Mouse (Mus musculus): ENCODE measurements at regions not wholly inside any gene's neighbourhood (a gene's known extent, or its start where the extent isn't known, plus 50 kb on each side); places are given as distances from the start of the nearest gene placed in this dataset.

DNA sequence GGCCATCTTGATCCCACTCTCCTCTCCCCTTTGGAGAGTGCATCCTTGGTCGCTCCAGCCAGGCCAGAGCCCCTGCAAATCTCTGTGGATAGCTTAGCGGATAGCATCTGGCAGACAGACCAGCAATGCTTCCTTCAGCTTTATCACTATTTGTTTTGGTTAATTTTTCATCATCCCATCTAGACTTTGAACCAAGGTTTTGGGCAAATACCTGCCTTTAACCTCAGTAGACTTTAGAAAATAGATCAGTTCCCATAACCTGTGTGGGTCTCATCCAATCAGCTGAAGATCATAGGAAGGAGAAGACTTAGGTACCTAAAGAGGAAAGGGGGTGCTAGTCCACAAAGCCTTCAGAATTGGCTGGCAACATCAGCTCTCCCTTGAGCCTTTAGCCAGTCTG lies 327.2 kb upstream of the Gm10131 start:
- H3K4me3 ChIP-seq (ENCODE audit: control insufficient read depth in 1 of 2, insufficient read depth in 1 of 2, low read depth in 1 of 2, low read length in 2 of 2), result no peak overlapping the region
- H3K4me1 ChIP-seq (ENCODE audit: control insufficient read depth in 2 of 2, insufficient read depth in 2 of 2, low read length in 2 of 2), result no peaks in the 10 kb centered on the region
- H3K27me3 ChIP-seq (ENCODE audit: control insufficient read depth, insufficient read depth, low read length), result no peaks in the 10 kb centered on the region
- no peaks in the 10 kb centered on the region for H3K9me3 ChIP-seq (ENCODE audit: control insufficient read depth, low read length)
- H3K4me2 ChIP-seq (ENCODE audit: low read length), result no peak overlapping the region
- no peak overlapping the region for H3K27ac ChIP-seq (replicated peaks in 1 of 2; ENCODE audit: control insufficient read depth in 1 of 2, insufficient read depth in 1 of 2, low read depth in 2 of 2, low read length in 2 of 2)
- H3K36me3 ChIP-seq (ENCODE audit: control insufficient read depth, insufficient read depth, low read length), result no peaks in the 10 kb centered on the region
- no peak overlapping the region for H3K9ac ChIP-seq (ENCODE audit: low read length)
- WGBS, result 83% methylated on average over 2 of the region's 2 CpGs
- no peak for ATAC-seq (ENCODE audit: insufficient number of reproducible peaks, insufficient read depth, low FRiP score, low read depth)

DNA sequence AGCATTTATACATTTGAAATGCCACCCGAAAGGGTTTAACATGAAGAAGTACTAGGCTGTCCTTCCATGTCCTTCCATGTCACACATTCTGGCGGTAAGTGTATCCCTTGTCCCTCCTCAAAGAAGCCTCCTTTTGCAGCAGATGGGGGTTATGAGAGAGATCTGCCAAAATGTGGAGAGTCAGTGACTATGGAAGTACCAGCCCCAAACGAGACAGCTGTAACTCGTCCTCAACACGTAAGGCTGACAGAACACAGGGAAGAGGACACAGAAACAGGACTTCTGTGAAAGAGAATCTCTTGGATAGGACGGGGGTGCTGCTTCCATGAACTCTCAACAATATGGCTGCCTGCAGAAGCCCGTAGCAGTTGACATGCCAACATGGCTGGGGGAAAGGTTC lies 320.4 kb upstream of the Gm10131 start:
- Histone ChIP-seq H3K4me1 (ENCODE audit: control insufficient read depth in 2 of 2, insufficient read depth in 2 of 2, low read length in 2 of 2) (no peaks in the 10 kb centered on the region; a peak in 1 of 4 replicates), H3K4me3 (ENCODE audit: control insufficient read depth in 1 of 2, insufficient read depth in 1 of 2, low read depth in 1 of 2, low read length in 2 of 2) (no peak overlapping the region), H3K36me3 (ENCODE audit: control insufficient read depth, insufficient read depth, low read length) (no peaks in the 10 kb centered on the region), H3K9ac (ENCODE audit: low read length) (no peak overlapping the region), H3K27me3 (ENCODE audit: control insufficient read depth, insufficient read depth, low read length) (no peaks in the 10 kb centered on the region), H3K27ac (replicated peaks in 1 of 2; ENCODE audit: control insufficient read depth in 1 of 2, insufficient read depth in 1 of 2, low read depth in 2 of 2, low read length in 2 of 2) (no peak overlapping the region), H3K4me2 (ENCODE audit: low read length) (no peak overlapping the region), H3K9me3 (ENCODE audit: control insufficient read depth, low read length) (no peaks in the 10 kb centered on the region)
- 90% methylated on average over 7 of the region's 7 CpGs for WGBS
- ATAC-seq (ENCODE audit: insufficient number of reproducible peaks, insufficient read depth, low FRiP score, low read depth), result no peak

DNA sequence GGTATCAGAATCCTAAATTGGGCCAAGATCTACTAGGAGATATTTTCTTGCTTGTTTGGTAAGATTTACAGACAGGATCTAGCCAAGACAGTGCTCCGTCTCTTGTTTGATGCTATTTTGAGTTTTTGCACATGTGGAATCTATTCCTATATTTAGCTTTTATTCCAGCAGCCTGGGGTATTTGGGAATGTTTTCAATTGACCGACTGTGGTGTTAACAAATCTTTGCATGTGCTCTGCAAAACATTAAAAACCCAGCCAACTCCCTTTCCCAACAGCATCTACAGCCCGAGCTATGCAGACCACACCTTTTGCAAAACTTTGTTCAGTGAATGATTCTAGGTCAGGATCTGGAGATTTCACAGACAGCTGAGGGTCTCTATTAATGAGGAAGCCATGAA lies 317.7 kb upstream of the Gm10131 start:
- no peaks in the 10 kb centered on the region for H3K27me3 ChIP-seq (ENCODE audit: control insufficient read depth, insufficient read depth, low read length)
- no peaks in the 10 kb centered on the region; a peak in 1 of 4 replicates for H3K4me1 ChIP-seq (ENCODE audit: control insufficient read depth in 2 of 2, insufficient read depth in 2 of 2, low read length in 2 of 2)
- no peak for ATAC-seq (ENCODE audit: insufficient number of reproducible peaks, insufficient read depth, low FRiP score, low read depth)
- no peak overlapping the region for H3K27ac ChIP-seq (replicated peaks in 1 of 2; ENCODE audit: control insufficient read depth in 1 of 2, insufficient read depth in 1 of 2, low read depth in 2 of 2, low read length in 2 of 2)
- no peak overlapping the region for H3K4me3 ChIP-seq (ENCODE audit: control insufficient read depth in 1 of 2, insufficient read depth in 1 of 2, low read depth in 1 of 2, low read length in 2 of 2)
- H3K9ac ChIP-seq (ENCODE audit: low read length), result no peak overlapping the region
- H3K36me3 ChIP-seq (ENCODE audit: control insufficient read depth, insufficient read depth, low read length), result no peaks in the 10 kb centered on the region
- no peak overlapping the region for H3K4me2 ChIP-seq (ENCODE audit: low read length)
- 49% methylated on average over 3 of the region's 3 CpGs for WGBS
- H3K9me3 ChIP-seq (ENCODE audit: control insufficient read depth, low read length), result no peaks in the 10 kb centered on the region

GRCm38 (mm10) chr8:34401571-34401970 lies 290.0 kb upstream of the Gm10131 start:
- Histone ChIP-seq H3K4me3 (ENCODE audit: control insufficient read depth in 1 of 2, insufficient read depth in 1 of 2, low read depth in 1 of 2, low read length in 2 of 2) (no peak overlapping the region), H3K27me3 (ENCODE audit: control insufficient read depth, insufficient read depth, low read length) (no peaks in the 10 kb centered on the region), H3K4me1 (ENCODE audit: control insufficient read depth in 2 of 2, insufficient read depth in 2 of 2, low read length in 2 of 2) (peaks cover 4 to 7% of the 10 kb centered on the region in 2 experiments), H3K36me3 (ENCODE audit: control insufficient read depth, insufficient read depth, low read length) (no peaks in the 10 kb centered on the region), H3K9me3 (ENCODE audit: control insufficient read depth, low read length) (0 out of 2 replicates have a peak, but pooled peaks cover 4% of the 10 kb centered on the region), H3K4me2 (ENCODE audit: low read length) (no peak overlapping the region), H3K27ac (replicated peaks in 1 of 2; ENCODE audit: control insufficient read depth in 1 of 2, insufficient read depth in 1 of 2, low read depth in 2 of 2, low read length in 2 of 2) (no peak overlapping the region), H3K9ac (ENCODE audit: low read length) (no peak overlapping the region)
- no peak for ATAC-seq (ENCODE audit: insufficient number of reproducible peaks, insufficient read depth, low FRiP score, low read depth)
- WGBS, result 84% methylated on average over 3 of the region's 3 CpGs

DNA sequence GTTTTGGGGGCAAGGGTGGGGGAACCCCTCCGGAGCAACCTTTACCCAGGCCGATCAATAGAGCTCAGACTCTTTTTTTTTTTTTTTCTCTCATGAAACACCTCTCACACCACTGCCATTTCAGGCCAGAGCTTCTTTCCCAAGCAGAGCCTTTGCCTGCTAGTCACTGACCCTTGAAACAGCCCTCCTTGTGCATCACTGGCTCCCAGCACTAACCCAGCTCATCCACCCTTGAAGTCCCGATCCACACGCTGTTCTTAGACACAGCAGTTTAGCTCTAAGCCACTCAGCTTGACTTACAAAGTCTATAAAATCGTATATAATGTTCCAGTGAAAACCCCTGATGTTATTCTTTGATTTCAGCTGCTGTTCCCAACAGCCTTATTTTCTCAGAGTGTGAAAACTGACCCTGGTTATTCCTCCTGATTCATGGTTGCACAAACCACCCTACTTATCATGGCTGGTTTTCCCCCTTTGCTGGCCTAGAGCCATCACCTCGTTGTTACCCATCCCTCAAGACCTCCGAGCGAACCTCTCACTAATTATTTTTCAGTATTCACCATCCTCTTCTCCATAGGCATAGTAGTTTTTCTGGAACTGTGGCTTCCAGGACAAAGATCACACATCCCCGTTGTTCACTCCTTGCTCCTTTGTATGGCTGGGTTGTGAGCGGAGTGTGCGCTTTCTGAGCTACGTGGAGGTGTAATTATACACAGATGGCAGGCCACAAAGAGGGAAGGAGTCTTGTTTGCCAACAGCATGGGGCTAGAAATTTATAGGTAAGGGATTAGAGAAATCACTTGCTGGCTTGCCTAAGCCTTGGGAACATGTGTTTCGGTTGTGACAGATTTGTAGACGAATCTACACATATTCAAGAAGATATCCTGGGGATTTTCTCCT lies 287.6 kb upstream of the Gm10131 start:
- no peaks in the 10 kb centered on the region for H3K36me3 ChIP-seq (ENCODE audit: control insufficient read depth, insufficient read depth, low read length)
- H3K9me3 ChIP-seq (ENCODE audit: control insufficient read depth, low read length), result no peaks in the 10 kb centered on the region
- H3K4me2 ChIP-seq (ENCODE audit: low read length), result no peak overlapping the region
- no peak overlapping the region for H3K4me3 ChIP-seq (ENCODE audit: control insufficient read depth in 1 of 2, insufficient read depth in 1 of 2, low read depth in 1 of 2, low read length in 2 of 2)
- no peaks in the 10 kb centered on the region for H3K27me3 ChIP-seq (ENCODE audit: control insufficient read depth, insufficient read depth, low read length)
- 77% methylated on average over 14 of the region's 14 CpGs for WGBS
- no peak overlapping the region for H3K9ac ChIP-seq (ENCODE audit: low read length)
- ATAC-seq (ENCODE audit: insufficient number of reproducible peaks, insufficient read depth, low FRiP score, low read depth), result no peak
- H3K4me1 ChIP-seq (ENCODE audit: control insufficient read depth in 2 of 2, insufficient read depth in 2 of 2, low read length in 2 of 2), result peaks cover 4 to 7% of the 10 kb centered on the region in 2 experiments
- no peak overlapping the region for H3K27ac ChIP-seq (replicated peaks in 1 of 2; ENCODE audit: control insufficient read depth in 1 of 2, insufficient read depth in 1 of 2, low read depth in 2 of 2, low read length in 2 of 2)

GRCm38 (mm10) chr8:34397583-34398411 lies 286.3 kb upstream of the Gm10131 start:
- no peak for ATAC-seq (ENCODE audit: insufficient number of reproducible peaks, insufficient read depth, low FRiP score, low read depth)

GRCm38 (mm10) chr8:34397225-34397582 lies 285.7 kb upstream of the Gm10131 start:
- peak overlapping the region in 1 of 2 experiments; percentile 14; a peak in 2 of 4 replicates for H3K4me3 ChIP-seq (ENCODE audit: control insufficient read depth in 1 of 2, insufficient read depth in 1 of 2, low read depth in 1 of 2, low read length in 2 of 2)
- peak overlapping the region; percentile 5; the same call in 1 of the 2 replicates for H3K9ac ChIP-seq (ENCODE audit: low read length)
- WGBS, result 47% methylated on average over 4 of the region's 4 CpGs
- peak overlapping the region; percentile 50 for H3K4me2 ChIP-seq (ENCODE audit: low read length)
- H3K27ac ChIP-seq (replicated peaks in 1 of 2; ENCODE audit: control insufficient read depth in 1 of 2, insufficient read depth in 1 of 2, low read depth in 2 of 2, low read length in 2 of 2), result no peak overlapping the region
- no peaks in the 10 kb centered on the region for H3K36me3 ChIP-seq (ENCODE audit: control insufficient read depth, insufficient read depth, low read length)
- no peaks in the 10 kb centered on the region for H3K27me3 ChIP-seq (ENCODE audit: control insufficient read depth, insufficient read depth, low read length)
- ATAC-seq (ENCODE audit: insufficient number of reproducible peaks, insufficient read depth, low FRiP score, low read depth), result no peak
- peaks cover 4 to 7% of the 10 kb centered on the region in 2 experiments for H3K4me1 ChIP-seq (ENCODE audit: control insufficient read depth in 2 of 2, insufficient read depth in 2 of 2, low read length in 2 of 2)
- no peaks in the 10 kb centered on the region for H3K9me3 ChIP-seq (ENCODE audit: control insufficient read depth, low read length)

More at GRCm38 (mm10) chr8:34397583-34398411, 286.3 kb upstream of the Gm10131 start:
- Histone ChIP-seq H3K9ac (ENCODE audit: low read length) (peak overlapping the region; percentile 5; the same call in 1 of the 2 replicates), H3K4me3 (ENCODE audit: control insufficient read depth in 1 of 2, insufficient read depth in 1 of 2, low read depth in 1 of 2, low read length in 2 of 2) (peak overlapping the region in 1 of 2 experiments; percentile 14; a peak in 2 of 4 replicates), H3K27ac (replicated peaks in 1 of 2; ENCODE audit: control insufficient read depth in 1 of 2, insufficient read depth in 1 of 2, low read depth in 2 of 2, low read length in 2 of 2) (no peak overlapping the region), H3K27me3 (ENCODE audit: control insufficient read depth, insufficient read depth, low read length) (no peaks in the 10 kb centered on the region), H3K4me1 (ENCODE audit: control insufficient read depth in 2 of 2, insufficient read depth in 2 of 2, low read length in 2 of 2) (peaks cover 4 to 7% of the 10 kb centered on the region in 2 experiments), H3K36me3 (ENCODE audit: control insufficient read depth, insufficient read depth, low read length) (no peaks in the 10 kb centered on the region), H3K4me2 (ENCODE audit: low read length) (peak overlapping the region; percentile 50), H3K9me3 (ENCODE audit: control insufficient read depth, low read length) (no peaks in the 10 kb centered on the region)
- 29% methylated on average over 21 of the region's 23 CpGs for WGBS

All from heart, embryonic 14.5 days (tissue).